Mouse (Mus musculus): ENCODE measurements around the gene Zfp784.
"Not testable (repeated sequence)": the region's sequence is repeated elsewhere in the genome, so short reads cannot be mapped to it uniquely, and the experiment has no call there.

- TF ChIP-seq CTCF (IDR thresholded peaks at IDR 0.05 in 2 of 3, conservative IDR thresholded peaks at IDR 0.05 in 1 of 3; ENCODE audit: control insufficient read depth in 1 of 3, insufficient read depth in 1 of 3, low read depth in 2 of 3, low read length in 3 of 3, poor library complexity in 1 of 3, severe bottlenecking in 1 of 3); GABPA (IDR thresholded peaks at IDR 0.05; ENCODE audit: low read depth, low read length); ETS1 (IDR thresholded peaks at IDR 0.05; ENCODE audit: low read depth, low read length); POLR2A (IDR thresholded peaks at IDR 0.05; ENCODE audit: control insufficient read depth in 1 of 2, insufficient read depth in 1 of 2, low read depth in 1 of 2, low read length in 2 of 2, poor library complexity in 1 of 2): not testable (repeated sequence)
Measured at GRCm38 (mm10) chr7:5079365-5080009, 41.2 kb upstream of the Zfp784 start.
